8 mouse cellular contexts compared by ENCODE assay signal in genomic region chr7:44356590-44357481, GRCm38 (mm10). TPM values are rescaled to one million over a fixed set of nuclear protein-coding genes. Genes with fewer than 3 reads are reported as not detected.
A peak's percentile ranks its signal among the peaks of the same experiment; 100 is the strongest.
DNase-seq lines count a peak whose midpoint lies in the region; ATAC-seq and TF ChIP-seq lines count a peak whose summit lies in the region.

No protein-coding gene starts in this region.

- ATAC-seq in lung, embryonic 15.5 days (ENCODE audit: borderline replicate concordance, extremely low read depth, low FRiP score, low TSS enrichment) = no peak
- no peak for ATAC-seq in intestine, embryonic 14.5 days (replicated peaks; ENCODE audit: low FRiP score, low TSS enrichment, low read depth)
- ATAC-seq in stomach, embryonic 15.5 days (ENCODE audit: insufficient read depth, low FRiP score, low read depth) = no peak
- ATAC-seq in liver, embryonic 12.5 days = no peak

- H3K36me3 ChIP-seq in lung, embryonic 15.5 days = no peaks in the 10 kb centered on the region
- H3K36me3 ChIP-seq in intestine, embryonic 14.5 days (ENCODE audit: control insufficient read depth, insufficient read depth, low read length) = no peaks in the 10 kb centered on the region
- no peaks in the 10 kb centered on the region for H3K36me3 ChIP-seq in stomach, embryonic 15.5 days
- H3K36me3 ChIP-seq in liver, embryonic 12.5 days = no peaks in the 10 kb centered on the region

- H3K4me1 ChIP-seq in cerebellum, adult 2 months (ENCODE audit: control insufficient read depth, insufficient read depth, low read length) = 0 out of 2 replicates have a peak, but pooled peaks cover 3% of the 10 kb centered on the region
- peaks cover 50% of the 10 kb centered on the region for H3K4me1 ChIP-seq in lung, embryonic 15.5 days
- H3K4me1 ChIP-seq in intestine, embryonic 14.5 days (replicated peaks; ENCODE audit: control insufficient read depth, insufficient read depth, low read length) = peaks cover 44% of the 10 kb centered on the region
- peaks cover 40% of the 10 kb centered on the region for H3K4me1 ChIP-seq in stomach, embryonic 15.5 days
- H3K4me1 ChIP-seq in liver, embryonic 12.5 days = peaks cover 28% of the 10 kb centered on the region

- peak; percentile 49 to 59 for DNase-seq in cerebellum, postnatal 10 days
- DNase-seq in cerebellum, adult 2 months = no peak
- no peak for DNase-seq in lung, adult 18-20 months
- DNase-seq in intestine, embryonic 14.5 days (ENCODE audit: low spot score) = no peak
- DNase-seq in gastrocnemius, adult 8-10 months (ENCODE audit: low spot score in 2 of 2) = no peak

- TF ChIP-seq POLR2A in cerebellum, adult 2 months (IDR thresholded peaks at IDR 0.05; ENCODE audit: borderline replicate concordance, insufficient read depth, low read length) = no peak

- no peaks in the 10 kb centered on the region for H3K9me3 ChIP-seq in lung, embryonic 15.5 days
- H3K9me3 ChIP-seq in intestine, embryonic 14.5 days (ENCODE audit: control insufficient read depth, low read length) = no peaks in the 10 kb centered on the region
- H3K9me3 ChIP-seq in stomach, embryonic 15.5 days = no peaks in the 10 kb centered on the region
- no peaks in the 10 kb centered on the region for H3K9me3 ChIP-seq in liver, embryonic 12.5 days (replicated peaks)

- WGBS in cerebellum, adult 2 months = 28% methylated on average over 35 of the region's 35 CpGs
- 2% methylated on average over 35 of the region's 35 CpGs for WGBS in lung, embryonic 15.5 days
- 3% methylated on average over 35 of the region's 35 CpGs for WGBS in intestine, embryonic 14.5 days
- 3% methylated on average over 35 of the region's 35 CpGs for WGBS in stomach, embryonic 15.5 days
- WGBS in liver, embryonic 12.5 days (ENCODE audit: insufficient replicate concordance) = 6% methylated on average over 35 of the region's 35 CpGs

- no peak for TF ChIP-seq CTCF in cerebellum, adult 2 months (IDR thresholded peaks at IDR 0.05; ENCODE audit: borderline replicate concordance, insufficient read depth, low read depth, low read length)

- H3K4me2 ChIP-seq in lung, embryonic 15.5 days = peak overlapping the region; percentile 45
- peak overlapping the region; percentile 46 for H3K4me2 ChIP-seq in intestine, embryonic 14.5 days (ENCODE audit: low read length)
- H3K4me2 ChIP-seq in stomach, embryonic 15.5 days = peak overlapping the region; percentile 19; the same call in 1 of the 2 replicates
- no peak overlapping the region for H3K4me2 ChIP-seq in liver, embryonic 12.5 days

- no peaks in the 10 kb centered on the region; the same call in 1 of the 2 replicates for H3K27me3 ChIP-seq in cerebellum, adult 2 months (ENCODE audit: control insufficient read depth, insufficient read depth, low read length)
- peaks cover 87% of the 10 kb centered on the region for H3K27me3 ChIP-seq in lung, embryonic 15.5 days
- peaks cover 77% of the 10 kb centered on the region for H3K27me3 ChIP-seq in intestine, embryonic 14.5 days (replicated peaks; ENCODE audit: control insufficient read depth, insufficient read depth, low read length)
- H3K27me3 ChIP-seq in stomach, embryonic 15.5 days (replicated peaks) = peaks cover 78% of the 10 kb centered on the region
- peaks cover 97% of the 10 kb centered on the region for H3K27me3 ChIP-seq in liver, embryonic 12.5 days (replicated peaks)

- H3K4me3 ChIP-seq in cerebellum, adult 2 months (replicated peaks; ENCODE audit: insufficient read depth, low read depth, low read length) = no peak overlapping the region
- peak overlapping the region; percentile 26 for H3K4me3 ChIP-seq in lung, embryonic 15.5 days
- H3K4me3 ChIP-seq in intestine, embryonic 14.5 days (ENCODE audit: low read depth, low read length) = peak overlapping the region; percentile 18
- H3K4me3 ChIP-seq in stomach, embryonic 15.5 days (replicated peaks) = 0 out of 2 replicates have a peak overlapping the region, but pooled peaks have one; percentile 4
- H3K4me3 ChIP-seq in liver, embryonic 12.5 days = no peak overlapping the region

- no peak overlapping the region for H3K27ac ChIP-seq in cerebellum, adult 2 months (ENCODE audit: insufficient read depth, low read length)
- no peak overlapping the region for H3K27ac ChIP-seq in lung, embryonic 15.5 days
- no peak overlapping the region for H3K27ac ChIP-seq in intestine, embryonic 14.5 days (ENCODE audit: low read depth)
- H3K27ac ChIP-seq in stomach, embryonic 15.5 days = no peak overlapping the region
- no peak overlapping the region for H3K27ac ChIP-seq in liver, embryonic 12.5 days

- peak overlapping the region; percentile 20; the same call in 1 of the 2 replicates for H3K9ac ChIP-seq in lung, embryonic 15.5 days
- 0 out of 2 replicates have a peak overlapping the region, but pooled peaks have one; percentile 25 for H3K9ac ChIP-seq in intestine, embryonic 14.5 days (ENCODE audit: low read length)
- H3K9ac ChIP-seq in stomach, embryonic 15.5 days = no peak overlapping the region
- H3K9ac ChIP-seq in liver, embryonic 12.5 days = no peak overlapping the region

RNA-seq across cellular contexts. Expression of gene Syt3, which starts 27.1 kb away (rescaled TPM):
- polyA plus RNA-seq in cerebellum, adult 2 months (2012; rRNA removed) = 125 and 130 TPM in 2 replicates
- polyA plus RNA-seq in lung, embryonic 15.5 days (2015; fragmentation: Nextera tagmentation; extraction: Ambion mirVana) = 2.1 and 2.3 TPM in 2 replicates
- polyA plus RNA-seq in intestine, embryonic 14.5 days (2014; fragmentation: Nextera tagmentation; extraction: Ambion mirVana) = 1.6 and 1.7 TPM in 2 replicates
- 1.6 and 1.7 TPM in 2 replicates for polyA plus RNA-seq in stomach, embryonic 15.5 days (2015; fragmentation: Nextera tagmentation; extraction: Ambion mirVana)
- total RNA-seq in gastrocnemius, adult 8-10 months (2022) = 1 to 10 TPM; 3.2 to 7.0 (median 5.2) TPM
- 0.05 and 0.11 TPM in 2 replicates for polyA plus RNA-seq in liver, embryonic 12.5 days (2016; fragmentation: Nextera tagmentation; extraction: Ambion mirVana)

RNA-seq across cellular contexts. Expression of gene 1700008O03Rik, which starts 28.8 kb away (rescaled TPM):
- polyA plus RNA-seq in cerebellum, adult 2 months (2012; rRNA removed) = 3.1 and 3.8 TPM in 2 replicates
- polyA plus RNA-seq in lung, embryonic 15.5 days (2015; fragmentation: Nextera tagmentation; extraction: Ambion mirVana) = 1.1 and 1.4 TPM in 2 replicates
- 1.5 and 1.6 TPM in 2 replicates for polyA plus RNA-seq in intestine, embryonic 14.5 days (2014; fragmentation: Nextera tagmentation; extraction: Ambion mirVana)
- 0.80 and 1.2 TPM in 2 replicates for polyA plus RNA-seq in stomach, embryonic 15.5 days (2015; fragmentation: Nextera tagmentation; extraction: Ambion mirVana)
- total RNA-seq in gastrocnemius, adult 8-10 months (2022) = not detected
- 0.38 TPM in 1 of 2 replicates, not detected in the other for polyA plus RNA-seq in liver, embryonic 12.5 days (2016; fragmentation: Nextera tagmentation; extraction: Ambion mirVana)

RNA-seq across cellular contexts. Expression of gene Shank1, which starts 46.8 kb away (rescaled TPM):
- 51.4 and 60.7 TPM in 2 replicates for polyA plus RNA-seq in cerebellum, adult 2 months (2012; rRNA removed)
- polyA plus RNA-seq in lung, embryonic 15.5 days (2015; fragmentation: Nextera tagmentation; extraction: Ambion mirVana) = 0.96 and 1.1 TPM in 2 replicates
- polyA plus RNA-seq in intestine, embryonic 14.5 days (2014; fragmentation: Nextera tagmentation; extraction: Ambion mirVana) = 3.0 and 3.3 TPM in 2 replicates
- polyA plus RNA-seq in stomach, embryonic 15.5 days (2015; fragmentation: Nextera tagmentation; extraction: Ambion mirVana) = 2.2 TPM in 2 replicates
- under 1 TPM; 0.17 to 0.43 (median 0.34) TPM for total RNA-seq in gastrocnemius, adult 8-10 months (2022)
- polyA plus RNA-seq in liver, embryonic 12.5 days (2016; fragmentation: Nextera tagmentation; extraction: Ambion mirVana) = 0.10 and 0.18 TPM in 2 replicates

RNA-seq across cellular contexts. Expression of gene Clec11a, which starts 50.1 kb away (rescaled TPM):
- 2.4 and 3.0 TPM in 2 replicates for polyA plus RNA-seq in cerebellum, adult 2 months (2012; rRNA removed)
- polyA plus RNA-seq in lung, embryonic 15.5 days (2015; fragmentation: Nextera tagmentation; extraction: Ambion mirVana) = 2.5 and 2.6 TPM in 2 replicates
- 5.4 and 6.3 TPM in 2 replicates for polyA plus RNA-seq in intestine, embryonic 14.5 days (2014; fragmentation: Nextera tagmentation; extraction: Ambion mirVana)
- 5.1 and 6.9 TPM in 2 replicates for polyA plus RNA-seq in stomach, embryonic 15.5 days (2015; fragmentation: Nextera tagmentation; extraction: Ambion mirVana)
- total RNA-seq in gastrocnemius, adult 8-10 months (2022) = 1 to 10 TPM in 2 of 4 experiments, under 1 TPM in 2; 0.53 to 1.3 (median 0.99) TPM
- 0.50 and 0.55 TPM in 2 replicates for polyA plus RNA-seq in liver, embryonic 12.5 days (2016; fragmentation: Nextera tagmentation; extraction: Ambion mirVana)

Comparison
In these comparisons a context has a peak if more than half of its experiments do, and no peak if none do; other contexts are left out.
1. DNase-seq: peak in cerebellum, postnatal 10 days (2 of 2); none in cerebellum, adult 2 months (0 of 2), lung, adult 18-20 months (0 of 2), intestine, embryonic 14.5 days (single experiment) and gastrocnemius, adult 8-10 months (0 of 2).
2. H3K4me3 ChIP-seq: peak in lung, embryonic 15.5 days (single experiment), intestine, embryonic 14.5 days (single experiment) and stomach, embryonic 15.5 days (single experiment); none in cerebellum, adult 2 months (single experiment) and liver, embryonic 12.5 days (single experiment).
3. H3K9ac ChIP-seq: peak in lung, embryonic 15.5 days (single experiment) and intestine, embryonic 14.5 days (single experiment); none in stomach, embryonic 15.5 days (single experiment) and liver, embryonic 12.5 days (single experiment).
4. RNA of gene Syt3, which starts 27.1 kb away (polyA plus RNA-seq): 125 to 130 TPM in cerebellum, adult 2 months; 2.1 to 2.3 TPM in lung, embryonic 15.5 days, 1.6 to 1.7 TPM in stomach, embryonic 15.5 days, 1.6 to 1.7 TPM in intestine, embryonic 14.5 days and 0.05 to 0.11 TPM in liver, embryonic 12.5 days; every median in the first group is over 10 times any median in the second.
5. RNA of gene Shank1, which starts 46.8 kb away (polyA plus RNA-seq): 51.4 to 60.7 TPM in cerebellum, adult 2 months; 3.0 to 3.3 TPM in intestine, embryonic 14.5 days, 2.2 TPM in stomach, embryonic 15.5 days, 0.96 to 1.1 TPM in lung, embryonic 15.5 days and 0.10 to 0.18 TPM in liver, embryonic 12.5 days; every median in the first group is over 10 times any median in the second.